Mouse (Mus musculus): ENCODE data around the gene Dgki.

DNA sequence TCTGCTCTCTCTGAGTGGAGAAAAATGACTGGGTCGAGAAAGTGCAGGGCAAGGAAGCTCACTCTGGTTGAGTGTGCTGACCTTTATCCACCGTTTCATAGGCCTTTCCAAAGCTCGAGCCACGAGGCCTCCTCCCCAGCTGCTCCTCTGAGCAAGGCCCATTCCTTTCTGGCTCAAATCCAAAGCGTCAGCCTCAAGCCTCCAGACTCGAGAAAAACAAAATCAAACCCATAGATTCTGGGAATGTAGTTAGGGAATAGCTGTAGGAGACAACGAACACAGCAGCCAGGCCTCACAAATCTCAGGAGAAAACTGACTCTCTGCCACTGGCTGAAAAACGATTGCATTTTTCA lies 26.6 kb upstream of the Dgki start:
- TF ChIP-seq POLR2A (IDR thresholded peaks at IDR 0.05; ENCODE audit: insufficient read depth, low read depth, low read length): no peak
- TF ChIP-seq CTCF (IDR thresholded peaks at IDR 0.05): no peak
